Mouse (Mus musculus) monocyte, adult 5-6 weeks (primary cell): ENCODE results near the gene Cbfa2t2. TPM values are rescaled to one million over a fixed set of nuclear protein-coding genes. Genes with fewer than 3 reads are reported as not detected.

Source experiments
- ATAC-seq: fragments of 153-309, 156-312 bp; replicated peaks from 2 replicates; pipeline ENCODE4 v1.8.0; 2017; ENCODE audit warnings: mild to moderate bottlenecking; ENCODE audit not compliant: low TSS enrichment, insufficient number of reproducible peaks, severe bottlenecking, poor library complexity, low FRiP score
- total RNA-seq: library from RNA; stranded (forward); fragments of 200-1000, 200-491, 200-594 nt; gene quantifications from 3 replicates; pipeline ENCODE4 v1.2.3, GENCODE M21; 2017

The Cbfa2t2 gene
- total RNA-seq, 1 experiment from 2014 or later: 9.8 TPM

DNA sequence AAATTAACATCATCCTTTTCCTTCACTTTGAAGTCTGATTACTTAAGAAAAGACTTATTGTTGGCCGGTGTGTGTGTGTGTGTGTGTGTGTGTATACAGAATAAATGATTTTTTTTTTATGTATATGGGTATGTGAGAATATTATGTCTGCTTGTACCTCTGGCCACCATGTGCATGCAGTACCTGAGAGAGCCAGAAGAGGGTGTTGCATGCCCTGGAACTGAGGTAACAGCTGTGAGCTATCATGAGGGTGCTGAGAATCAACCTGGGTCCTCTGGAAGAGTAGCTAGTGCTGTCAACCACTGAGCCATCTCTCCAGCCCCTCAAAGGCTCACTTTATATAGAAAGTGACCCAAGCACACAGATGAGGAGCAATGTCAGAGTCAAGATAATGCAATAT is 145.1 kb downstream of the Cbfa2t2 start:
- ATAC-seq: no peak

DNA sequence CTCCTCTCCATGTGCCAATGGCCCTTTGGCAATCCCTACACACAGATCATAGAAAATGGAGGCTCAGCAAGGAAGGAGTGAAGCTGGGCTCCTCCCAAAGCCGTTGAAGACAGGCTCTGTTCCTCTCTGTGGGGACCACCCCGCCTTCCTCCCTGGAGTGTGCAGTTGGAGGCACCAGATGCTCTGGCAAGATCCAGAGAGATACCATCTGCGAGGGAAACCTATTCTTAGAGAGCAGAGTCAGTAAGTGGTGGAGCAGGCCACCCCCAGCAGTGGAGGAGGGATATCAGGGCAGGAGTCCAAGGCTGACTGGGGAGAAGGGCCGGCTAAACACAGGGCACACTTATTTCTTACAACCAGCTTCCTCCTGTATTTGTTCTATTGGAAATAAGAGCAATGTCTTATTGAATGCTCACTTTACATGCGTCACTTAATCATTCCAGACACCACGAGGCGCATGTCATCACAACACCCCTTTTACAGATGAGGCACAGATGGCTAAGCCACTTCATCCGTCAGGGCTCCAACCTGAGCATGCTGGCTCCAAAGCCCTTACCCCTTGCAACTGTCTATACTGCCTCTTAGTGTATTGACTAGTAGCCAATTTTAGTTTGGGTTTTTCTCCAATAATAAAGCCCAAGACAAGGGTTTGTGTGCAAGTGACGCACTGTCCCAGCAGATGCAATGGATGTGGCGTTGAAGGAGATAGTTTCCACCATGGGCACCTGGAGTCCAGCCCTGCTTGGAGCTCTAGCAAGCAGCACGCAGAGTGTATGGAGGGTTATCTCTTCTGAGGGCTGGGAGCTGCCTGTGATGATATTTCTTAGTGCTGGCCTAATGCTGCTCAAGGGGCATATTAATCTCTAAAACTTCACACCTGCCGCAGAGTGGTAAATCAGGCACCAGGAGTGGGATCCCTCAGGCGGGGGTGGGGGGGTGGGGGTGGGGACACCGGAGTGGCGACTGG is 147.9 kb downstream of the Cbfa2t2 start:
- ATAC-seq: no peak

DNA sequence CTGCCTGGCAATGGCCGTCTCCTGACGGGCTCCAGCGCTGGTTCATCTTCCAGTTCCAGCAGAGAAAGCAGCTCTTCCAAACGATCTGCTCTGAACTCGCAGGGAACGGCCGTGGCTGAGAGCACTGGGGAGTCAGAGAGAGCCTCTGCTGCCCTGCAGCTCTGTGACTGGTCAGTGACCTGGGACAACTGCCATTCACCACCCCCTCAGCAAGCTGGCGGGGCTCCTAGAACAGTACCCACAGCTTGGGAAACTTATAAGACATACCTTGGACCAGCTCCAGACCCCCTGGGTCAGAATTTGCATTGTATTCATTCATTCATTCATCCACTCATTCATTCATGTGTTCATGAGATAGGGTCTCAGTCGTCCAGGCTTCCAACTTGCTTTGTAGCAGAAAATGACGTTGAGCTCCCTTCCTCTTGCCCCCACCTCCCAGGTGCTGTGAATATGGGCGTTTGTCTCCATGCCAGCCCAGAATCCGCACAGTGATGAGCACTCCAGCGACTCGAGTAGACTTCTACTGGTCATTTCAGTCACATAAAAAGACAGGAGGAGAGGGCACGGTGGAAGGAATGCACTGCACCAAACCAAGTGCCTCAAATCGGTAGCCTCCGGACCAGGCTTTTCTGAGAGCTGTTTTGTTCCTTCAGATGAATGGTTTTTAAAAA is 148.8 kb downstream of the Cbfa2t2 start:
- no peak for ATAC-seq

DNA sequence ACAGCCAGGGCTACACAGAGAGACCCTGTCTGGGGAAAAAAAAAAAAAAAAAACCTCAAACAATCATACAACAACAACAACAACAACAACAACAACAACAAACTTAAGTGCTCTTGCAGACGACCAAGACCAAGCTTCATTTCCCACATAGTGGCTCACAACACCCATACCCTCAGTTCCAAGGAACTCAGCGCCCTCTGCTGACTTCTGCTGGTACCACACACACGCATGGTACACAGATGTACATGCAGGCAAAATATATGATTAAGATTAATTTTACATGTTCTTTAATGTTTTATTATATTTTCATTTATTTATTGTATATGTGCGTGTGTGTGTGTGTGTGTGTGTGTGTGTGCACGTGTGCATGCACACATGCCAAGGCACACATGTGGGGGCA is 150.1 kb downstream of the Cbfa2t2 start:
- ATAC-seq: no peak

Other genes starting within 250 kb of the Cbfa2t2 start
- not detected in 3 replicates for gene Bpifb1, start 245.7 kb upstream of the Cbfa2t2 start, total RNA-seq
- not detected in 3 replicates for gene Bpifb5, start 212.7 kb upstream of the Cbfa2t2 start, total RNA-seq
- not detected in 3 replicates for gene Bpifb9a, start 178.6 kb upstream of the Cbfa2t2 start, total RNA-seq
- gene Bpifb9b, start 129.3 kb upstream of the Cbfa2t2 start, total RNA-seq: not detected in 3 replicates
- gene Cdk5rap1, start 63.5 kb upstream of the Cbfa2t2 start, total RNA-seq: 8.5 to 13.1 TPM (median 9.7 TPM) in 3 replicates
- gene Snta1, start 28.4 kb upstream of the Cbfa2t2 start, total RNA-seq: 4.8 to 10.8 TPM (median 4.9 TPM) in 3 replicates
- gene 1700003F12Rik, start 110.6 kb downstream of the Cbfa2t2 start, total RNA-seq: 0.78 TPM in 1 of 3 replicates, not detected in the others
- not detected in 3 replicates for gene Actl10, start 115.3 kb downstream of the Cbfa2t2 start, total RNA-seq
- gene Necab3, start 122.4 kb downstream of the Cbfa2t2 start, total RNA-seq: 0.68 TPM in 1 of 3 replicates, not detected in the others
- gene E2f1, start 133.4 kb downstream of the Cbfa2t2 start, total RNA-seq: 0.64 to 3.1 TPM (median 1.8 TPM) in 3 replicates
- gene Pxmp4, start 167.2 kb downstream of the Cbfa2t2 start, total RNA-seq: 7.3 to 10.6 TPM (median 9.6 TPM) in 3 replicates
- gene Zfp341, start 176.8 kb downstream of the Cbfa2t2 start, total RNA-seq: 2.5 to 3.2 TPM (median 2.8 TPM) in 3 replicates
- 2.0 TPM in 1 of 3 replicates, not detected in the others for gene 4930519P11Rik, start 177.0 kb downstream of the Cbfa2t2 start, total RNA-seq
- 201 to 228 TPM (median 225 TPM) in 3 replicates for gene Chmp4b, start 215.2 kb downstream of the Cbfa2t2 start, total RNA-seq